Mouse (Mus musculus) embryonic stem cell, embryonic (primary cell): ENCODE measurements around the gene Ppp1r12c.

Experiments
- CTCF ChIA-PET, 4 experiments: fragments of 300-600 bp in 2 of 4; fragments of 350-600 bp in 2 of 4; sonication (Branson Sonifier 250); formaldehyde crosslinking; loops; one replicate each; lab custom pipeline; 2022; ENCODE audit warnings: inconsistent platforms in 2 of 4; lab: Charles Lee
- POLR2A ChIA-PET, 4 experiments: fragments of 300-600 bp in 2 of 4; fragments of 350-600 bp in 2 of 4; sonication (Branson Sonifier 250); formaldehyde crosslinking; loops; one replicate each; lab custom pipeline; 2022; ENCODE audit warnings: antibody characterized with exemption in 4 of 4, inconsistent platforms in 1 of 4; lab: Charles Lee

The Ppp1r12c gene

GRCm38 (mm10) chr7:4524212-4524922 is 22.9 kb upstream of the Ppp1r12c start, which contains the start of gene Tnni3:
TSS of gene Tnni3 (minus strand) at chr7:4524229.
- POLR2A ChIA-PET = interaction anchor here (0.6 to 6.0 kb wide), 58 partner anchors 8 to 907 kb away, joined by 3 to 46 read pairs (median 4); partner anchors contain the start of genes Ppp1r12c (in 3 of the 4), Mboat7 (in 2 of the 4), Rpl28 (in 2 of the 4) and Tsen34 (in 2 of the 4)
- CTCF ChIA-PET = interaction anchor here (0.5 to 10.9 kb wide), 65 partner anchors 8 to 946 kb away, joined by 3 to 219 read pairs (median 4); partner anchors contain the start of genes Dnaaf3 (in 1 of the 4), Isoc2a (in 1 of the 4), Leng8 (in 1 of the 4) and Ndufa3 (in 1 of the 4)

GRCm38 (mm10) chr7:4523205-4524130 is 22.0 kb upstream of the Ppp1r12c start:
- CTCF ChIA-PET = interaction anchor here (0.5 to 10.9 kb wide), 63 partner anchors 8 to 945 kb away, joined by 3 to 219 read pairs (median 5); partner anchors contain the start of genes Dnaaf3 (in 1 of the 4), Isoc2a (in 1 of the 4), Leng8 (in 1 of the 4) and Ndufa3 (in 1 of the 4)

GRCm38 (mm10) chr7:4522292-4522691 is 20.8 kb upstream of the Ppp1r12c start:
- ChIA-PET CTCF (interaction anchor here in 3 of 4 experiments (0.5 to 10.9 kb wide), 6 partner anchors 10 to 391 kb away, joined by 3 to 219 read pairs (median 30); partner anchors contain the start of gene Tnnt1 (in 1 of the 3)), POLR2A (interaction anchor here in 2 of 4 experiments (0.5 to 6.0 kb wide), 12 partner anchors 9 to 878 kb away, joined by 3 to 46 read pairs (median 4); partner anchors contain the start of genes Ppp1r12c (in 2 of the 2), Cnot3 (in 1 of the 2), Mboat7 (in 1 of the 2) and Tsen34 (in 1 of the 2))

More at GRCm38 (mm10) chr7:4523205-4524130, 22.0 kb upstream of the Ppp1r12c start:
- POLR2A ChIA-PET = interaction anchor here (0.6 to 6.0 kb wide), 58 partner anchors 9 to 906 kb away, joined by 3 to 46 read pairs (median 4); partner anchors contain the start of genes Ppp1r12c (in 3 of the 4), Dnaaf3 (in 2 of the 4), Mboat7 (in 2 of the 4) and Tsen34 (in 2 of the 4)

GRCm38 (mm10) chr7:4521231-4522003 is 19.9 kb upstream of the Ppp1r12c start:
- ChIA-PET CTCF (interaction anchor here in 3 of 4 experiments (0.7 to 10.9 kb wide), 7 partner anchors 8 to 94 kb away, joined by 4 to 219 read pairs (median 13); partner anchors contain the start of genes Ppp1r12c (in 1 of the 3) and Tnnt1 (in 1 of the 3)), POLR2A (interaction anchor here in 3 of 4 experiments (0.6 to 6.0 kb wide), 20 partner anchors 8 to 828 kb away, joined by 3 to 46 read pairs (median 4); partner anchors contain the start of genes Ppp1r12c (in 2 of the 3), Dnaaf3 (in 1 of the 3), Leng8 (in 1 of the 3) and Mboat7 (in 1 of the 3))

- ChIA-PET CTCF (interaction anchor here in 1 of 4 experiments (10.9 kb wide), 1 partner anchor 7 kb away, joined by 219 read pairs; the partner anchor contains the start of gene Tnnt1), POLR2A (no interaction called here)
These were observed 17.0 kb upstream of the Ppp1r12c start for GRCm38 (mm10) chr7:4518487-4518886.

- ChIA-PET CTCF (interaction anchor here (0.5 to 10.7 kb wide), 16 partner anchors 7 to 829 kb away, joined by 3 to 219 read pairs (median 4); partner anchors contain the start of genes Gm44973 (in 1 of the 4), Ppp1r12c (in 1 of the 4) and Tnni3 (in 1 of the 4)), POLR2A (interaction anchor here in 3 of 4 experiments (0.6 to 2.6 kb wide), 24 partner anchors 8 to 899 kb away, joined by 3 to 15 read pairs (median 4); partner anchors contain the start of genes Ube2s (in 2 of the 3), Cnot3 (in 1 of the 3), Cox6b2 (in 1 of the 3) and Dnaaf3 (in 1 of the 3))
These were observed 15.0 kb upstream of the Ppp1r12c start, which contains the start of gene Tnnt1 for GRCm38 (mm10) chr7:4516332-4517050. TSS of gene Tnnt1 (minus strand) at chr7:4516382.

GRCm38 (mm10) chr7:4515853-4516252 is 14.4 kb upstream of the Ppp1r12c start:
- ChIA-PET CTCF (interaction anchor here (0.5 to 10.7 kb wide), 13 partner anchors 8 to 829 kb away, joined by 3 to 219 read pairs (median 4); partner anchors contain the start of genes Leng8 (in 1 of the 4), Ppp1r12c (in 1 of the 4) and Tnni3 (in 1 of the 4)), POLR2A (interaction anchor here in 3 of 4 experiments (0.6 to 2.6 kb wide), 17 partner anchors 8 to 899 kb away, joined by 3 to 15 read pairs (median 5); partner anchors contain the start of genes Cnot3 (in 1 of the 3), Cox6b2 (in 1 of the 3), Dnaaf3 (in 1 of the 3) and Ndufa3 (in 1 of the 3))

GRCm38 (mm10) chr7:4513829-4514712 is 12.6 kb upstream of the Ppp1r12c start:
- CTCF ChIA-PET = interaction anchor here (0.5 to 10.7 kb wide), 42 partner anchors 7 to 869 kb away, joined by 3 to 219 read pairs (median 4); partner anchors contain the start of genes Tnni3 (in 4 of the 4) and Ppp1r12c (in 3 of the 4)
- POLR2A ChIA-PET = interaction anchor here (0.6 to 2.9 kb wide), 16 partner anchors 9 to 459 kb away, joined by 3 to 18 read pairs (median 5); partner anchors contain the start of genes Ppp1r12c (in 3 of the 4), Tnni3 (in 3 of the 4), Leng8 (in 1 of the 4) and Ube2s (in 1 of the 4)

GRCm38 (mm10) chr7:4513236-4513635 is 11.8 kb upstream of the Ppp1r12c start:
- ChIA-PET CTCF (interaction anchor here (0.5 to 10.7 kb wide), 46 partner anchors 8 to 1079 kb away, joined by 3 to 219 read pairs (median 4); partner anchors contain the start of genes Tnni3 (in 4 of the 4) and Ppp1r12c (in 3 of the 4)), POLR2A (interaction anchor here (0.6 to 2.9 kb wide), 20 partner anchors 9 to 460 kb away, joined by 3 to 18 read pairs (median 4); partner anchors contain the start of genes Ppp1r12c (in 3 of the 4), Tnni3 (in 3 of the 4), Leng8 (in 1 of the 4) and Ube2s (in 1 of the 4))

- POLR2A ChIA-PET = interaction anchor here in 3 of 4 experiments (0.6 to 4.2 kb wide), 5 partner anchors 9 to 801 kb away, joined by 3 to 42 read pairs (median 4); partner anchors contain the start of genes Tnni3 (in 2 of the 3), Fiz1 (in 1 of the 3) and Zfp524 (in 1 of the 3)
- CTCF ChIA-PET = interaction anchor here in 3 of 4 experiments (0.5 to 10.7 kb wide), 6 partner anchors 10 to 1967 kb away, joined by 3 to 219 read pairs (median 4); partner anchors contain the start of genes Tnni3 (in 3 of the 3) and Ppp1r12c (in 1 of the 3)
These were observed 10.2 kb upstream of the Ppp1r12c start for GRCm38 (mm10) chr7:4511489-4512224.

- ChIA-PET POLR2A (interaction anchor here in 3 of 4 experiments (0.5 to 4.2 kb wide), 43 partner anchors 8 to 865 kb away, joined by 3 to 42 read pairs (median 4); partner anchors contain the start of genes Ppp1r12c (in 3 of the 3), Tnni3 (in 3 of the 3), Cox6b2 (in 2 of the 3) and Dnaaf3 (in 2 of the 3)), CTCF (interaction anchor here (0.6 to 10.7 kb wide), 55 partner anchors 8 to 865 kb away, joined by 3 to 219 read pairs (median 4); partner anchors contain the start of genes Ppp1r12c (in 4 of the 4), Tnni3 (in 4 of the 4), Dnaaf3 (in 2 of the 4) and Cnot3 (in 1 of the 4))
These were observed 8.6 kb upstream of the Ppp1r12c start for GRCm38 (mm10) chr7:4509863-4510608.

- ChIA-PET POLR2A (interaction anchor here in 3 of 4 experiments (0.6 to 4.2 kb wide), 28 partner anchors 8 to 864 kb away, joined by 3 to 42 read pairs (median 4); partner anchors contain the start of genes Tnni3 (in 2 of the 3), Cnot3 (in 1 of the 3), Cox6b2 (in 1 of the 3) and Dnaaf3 (in 1 of the 3)), CTCF (interaction anchor here (0.5 to 10.7 kb wide), 51 partner anchors 8 to 1767 kb away, joined by 3 to 219 read pairs (median 5); partner anchors contain the start of genes Tnni3 (in 4 of the 4), Tnnt1 (in 2 of the 4), Cnot3 (in 1 of the 4) and Cox6b2 (in 1 of the 4))
These were observed 7.2 kb upstream of the Ppp1r12c start for GRCm38 (mm10) chr7:4508739-4509116.
